Mouse (Mus musculus) erythroblast, adult 5-6 weeks (primary cell): Measurements from ENCODE around the gene Fiz1. TPM values are rescaled to one million over a fixed set of nuclear protein-coding genes. Genes with fewer than 3 reads are reported as not detected.
A peak's percentile ranks its signal among the peaks of the same experiment; 100 is the strongest.
"Not testable (repeated sequence)": the region's sequence is repeated elsewhere in the genome, so short reads cannot be mapped to it uniquely, and the experiment has no call there.

Experiments
- ATAC-seq: replicated peaks from 2 replicates; pipeline ENCODE4 v1.8.0; 2016; ENCODE audit warnings: moderate number of reproducible peaks, mild to moderate bottlenecking, moderate TSS enrichment, inconsistent platforms; ENCODE audit not compliant: poor library complexity, low FRiP score, severe bottlenecking
- total RNA-seq, 2 experiments: library from RNA; stranded (forward) in 1 of 2; stranded (reverse) in 1 of 2; fragments of 150-400 nt in 1 of 2; fragments of 200-764, 138-1000 nt in 1 of 2; gene quantifications; 2 replicates each; pipeline versions ENCODE4 v1.2.3 to v1.2.4; 2015 to 2017; ENCODE audit warnings: low replicate concordance in 2 of 2

The Fiz1 gene
- total RNA-seq, 2 experiments from 2014 or later, result 4.2 to 9.2 TPM

- no peak for ATAC-seq
Observed at GRCm38 (mm10) chr7:5012681-5013513, 1.6 kb downstream of the Fiz1 start.

- no peak for ATAC-seq
Observed at GRCm38 (mm10) chr7:5008229-5008628, 6.3 kb downstream of the Fiz1 start.

- not testable (repeated sequence) for ATAC-seq
Observed at GRCm38 (mm10) chr7:5002876-5003275, 11.6 kb downstream of the Fiz1 start.

- ATAC-seq, result no peak
Observed at GRCm38 (mm10) chr7:4999876-5000275, 14.6 kb downstream of the Fiz1 start.

GRCm38 (mm10) chr7:4996934-4997333 is 17.6 kb downstream of the Fiz1 start:
- no peak for ATAC-seq

GRCm38 (mm10) chr7:4996003-4996895 is 18.2 kb downstream of the Fiz1 start, which contains the start of gene Zfp579:
Zfp579 (minus strand) TSS chr7:4996158.
- no peak for ATAC-seq

GRCm38 (mm10) chr7:4995268-4996002 is 19.1 kb downstream of the Fiz1 start:
- no peak for ATAC-seq

GRCm38 (mm10) chr7:4993999-4994788 is 20.3 kb downstream of the Fiz1 start:
- ATAC-seq, result no peak

GRCm38 (mm10) chr7:4993347-4993998 is 21.0 kb downstream of the Fiz1 start:
- no peak for ATAC-seq

GRCm38 (mm10) chr7:4988250-4988649 is 26.2 kb downstream of the Fiz1 start:
- ATAC-seq, result no peak

- ATAC-seq, result no peak
Observed at GRCm38 (mm10) chr7:4976832-4977231, 37.7 kb downstream of the Fiz1 start.

- ATAC-seq, result no peak
Observed at GRCm38 (mm10) chr7:4975455-4975854, 39.0 kb downstream of the Fiz1 start.

GRCm38 (mm10) chr7:4972321-4973047 is 42.0 kb downstream of the Fiz1 start:
- ATAC-seq, result no peak

GRCm38 (mm10) chr7:4971710-4972109 is 42.8 kb downstream of the Fiz1 start:
- ATAC-seq, result no peak

- no peak for ATAC-seq
Observed at GRCm38 (mm10) chr7:4971068-4971467, 43.4 kb downstream of the Fiz1 start, which contains the start of gene Sbk3. Sbk3 (minus strand) TSS chr7:4971168.

- no peak for ATAC-seq
Observed at GRCm38 (mm10) chr7:4964988-4965387, 49.5 kb downstream of the Fiz1 start.

GRCm38 (mm10) chr7:4964272-4964671 is 50.2 kb downstream of the Fiz1 start, which contains the start of gene Sbk2:
Sbk2 (minus strand) TSS chr7:4964406.
- 0 out of 2 replicates have a peak, but pooled peaks have one; percentile 5 for ATAC-seq

GRCm38 (mm10) chr7:4963527-4963926 is 51.0 kb downstream of the Fiz1 start:
- 0 out of 2 replicates have a peak, but pooled peaks have one; percentile 18 for ATAC-seq
